Mouse (Mus musculus) liver, adult 2 months (tissue): ENCODE results near the gene Ap2a1.

Source experiments
- CTCF ChIP-seq: fragments of 200-500 bp; IDR thresholded peaks from 2 replicates; pipeline ENCODE4 v1.5.1; 2011; ENCODE audit warnings: low read depth, low read length, control low read depth
- POLR2A ChIP-seq: fragments of 200-500 bp; IDR thresholded peaks from 2 replicates; pipeline ENCODE4 v1.6.1; 2011; ENCODE audit warnings: low read length, control low read depth; ENCODE audit not compliant: insufficient read depth; ENCODE audit errors: extremely low read depth

DNA sequence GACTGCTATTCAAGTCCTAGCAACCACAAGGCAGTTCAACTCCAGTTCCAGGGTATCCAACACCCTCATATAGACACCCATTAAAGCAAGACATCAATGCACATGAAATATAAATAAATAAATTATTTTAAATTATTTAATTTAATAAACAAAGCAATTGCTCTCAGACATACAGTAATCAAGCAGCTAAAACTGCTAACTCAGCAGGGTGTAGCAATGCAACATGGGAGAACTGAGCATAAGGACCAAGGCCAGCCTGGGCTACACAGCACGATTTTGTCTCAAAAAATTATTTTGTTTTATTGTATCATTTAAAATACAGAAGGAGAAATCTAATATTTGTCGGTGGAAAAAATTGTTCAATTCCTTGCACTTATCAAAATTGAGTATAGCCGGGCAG, 35.1 kb downstream of the Ap2a1 start:
- TF ChIP-seq CTCF: no peak
- TF ChIP-seq POLR2A: no peak
